Mouse (Mus musculus) neural tube, embryonic 13.5 days (tissue): Measurements from ENCODE around the gene Ephx1. TPM values are rescaled to one million over a fixed set of nuclear protein-coding genes. Genes with fewer than 3 reads are reported as not detected.
"Not testable (repeated sequence)": the region's sequence is repeated elsewhere in the genome, so short reads cannot be mapped to it uniquely, and the experiment has no call there.

ENCODE experiments used
- ATAC-seq: fragments of 200-750 bp; cut with Nextera tagmentation; 2 replicates; pipeline ENCODE4 v1.8.0; 2017; ENCODE audit warnings: low read depth, mild to moderate bottlenecking, moderate TSS enrichment, moderate library complexity
- H3K27ac ChIP-seq: fragments of 300-500 bp; sonication (generic); replicated peaks from 2 replicates; pipeline ENCODE4 v1.5.1; 2015; ENCODE audit warnings: moderate library complexity, mild to moderate bottlenecking, inconsistent platforms
- H3K27me3 ChIP-seq: fragments of 300-500 bp; sonication (generic); 2 replicates; pipeline ENCODE4 v1.6.1; 2015; ENCODE audit warnings: mild to moderate bottlenecking, inconsistent platforms
- H3K36me3 ChIP-seq: fragments of 300-500 bp; sonication (generic); 2 replicates; pipeline ENCODE4 v1.6.1; 2015; ENCODE audit warnings: mild to moderate bottlenecking, inconsistent platforms
- H3K4me1 ChIP-seq: fragments of 300-500 bp; sonication (generic); replicated peaks from 2 replicates; pipeline ENCODE4 v1.6.1; 2015; ENCODE audit warnings: inconsistent platforms
- H3K4me2 ChIP-seq: fragments of 300-500 bp; sonication (generic); 2 replicates; pipeline ENCODE4 v1.6.1; 2015; ENCODE audit warnings: inconsistent platforms, mild to moderate bottlenecking, moderate library complexity
- H3K4me3 ChIP-seq: fragments of 300-500 bp; sonication (generic); 2 replicates; pipeline ENCODE4 v1.5.1; 2015; ENCODE audit warnings: mild to moderate bottlenecking, inconsistent platforms
- H3K9ac ChIP-seq: fragments of 300-500 bp; sonication (generic); 2 replicates; pipeline ENCODE4 v1.6.1; 2015; ENCODE audit warnings: moderate library complexity, mild to moderate bottlenecking, inconsistent platforms
- H3K9me3 ChIP-seq: fragments of 300-500 bp; sonication (generic); 2 replicates; pipeline ENCODE4 v1.6.1; 2016; ENCODE audit warnings: inconsistent platforms
- WGBS: fragments of 180-500 bp; shearing (Covaris S2); methylation state at CpG from one replicate; pipeline ENCODE4 v1.1.7; 2015; 5-methylcytosine and 5-hydroxymethylcytosine counted together
- polyA plus RNA-seq: library from polyadenylated mRNA; unstranded; fragments of >200 nt; fragmentation: Nextera tagmentation; extraction: Ambion mirVana; gene quantifications from 2 replicates; pipeline ENCODE4 v1.2.1, GENCODE M21; 2015

Ephx1 gene
- polyA plus RNA-seq, 1 experiment from 2014 or later = 6.0 TPM

GRCm38 (mm10) chr1:180987759-180988158 lies 32.9 kb downstream of the Ephx1 start:
- peak overlapping the region; percentile 24; the same call in 1 of the 2 replicates for H3K4me2 ChIP-seq
- H3K27ac ChIP-seq = no peak overlapping the region
- no peak for ATAC-seq
- H3K9me3 ChIP-seq = no peaks in the 10 kb centered on the region
- no peak overlapping the region for H3K4me3 ChIP-seq
- whole genome bisulfite sequencing = 1% methylated on average over 9 of the region's 9 CpGs
- peak overlapping the region; percentile 38; the same call in 1 of the 2 replicates for H3K9ac ChIP-seq
- no peaks in the 10 kb centered on the region for H3K27me3 ChIP-seq
- peaks cover 9% of the 10 kb centered on the region; the same call in 1 of the 2 replicates for H3K4me1 ChIP-seq
- no peaks in the 10 kb centered on the region for H3K36me3 ChIP-seq

- H3K27ac ChIP-seq = no peak overlapping the region
- no peak overlapping the region for H3K9ac ChIP-seq
- no peak overlapping the region for H3K4me3 ChIP-seq
- peaks cover 9% of the 10 kb centered on the region; the same call in 1 of the 2 replicates for H3K4me1 ChIP-seq
- H3K36me3 ChIP-seq = no peaks in the 10 kb centered on the region
- ATAC-seq = no peak
- H3K27me3 ChIP-seq = no peaks in the 10 kb centered on the region
- 91% methylated on average over 8 of the region's 8 CpGs for WGBS
- H3K4me2 ChIP-seq = no peak overlapping the region
- no peaks in the 10 kb centered on the region for H3K9me3 ChIP-seq
Measured at GRCm38 (mm10) chr1:180986701-180987100, 34.0 kb downstream of the Ephx1 start.

GRCm38 (mm10) chr1:180981298-180982046 lies 39.2 kb downstream of the Ephx1 start:
- ATAC-seq, H3K4me1 ChIP-seq, H3K27ac ChIP-seq, H3K36me3 ChIP-seq, H3K9ac ChIP-seq, H3K4me2 ChIP-seq, H3K4me3 ChIP-seq, H3K27me3 ChIP-seq, H3K9me3 ChIP-seq: not testable (repeated sequence)
- WGBS = 83% methylated on average over 7 of the region's 7 CpGs

GRCm38 (mm10) chr1:180980464-180980863 lies 40.2 kb downstream of the Ephx1 start:
- no peak overlapping the region for H3K4me3 ChIP-seq
- 74% methylated on average over 2 of the region's 2 CpGs for WGBS
- H3K9ac ChIP-seq = no peak overlapping the region
- H3K27me3 ChIP-seq = no peaks in the 10 kb centered on the region
- H3K4me2 ChIP-seq = no peak overlapping the region
- ATAC-seq = no peak
- no peaks in the 10 kb centered on the region for H3K36me3 ChIP-seq
- H3K9me3 ChIP-seq = no peaks in the 10 kb centered on the region
- H3K27ac ChIP-seq = no peak overlapping the region
- no peaks in the 10 kb centered on the region for H3K4me1 ChIP-seq

GRCm38 (mm10) chr1:180979484-180980251 lies 41.0 kb downstream of the Ephx1 start:
- Histone ChIP-seq H3K4me1 (no peaks in the 10 kb centered on the region), H3K4me2 (no peak overlapping the region), H3K9ac (no peak overlapping the region), H3K27ac (no peak overlapping the region), H3K27me3 (no peaks in the 10 kb centered on the region), H3K36me3 (no peaks in the 10 kb centered on the region), H3K4me3 (no peak overlapping the region), H3K9me3 (no peaks in the 10 kb centered on the region)
- no peak for ATAC-seq
- WGBS = 83% methylated on average over 24 of the region's 24 CpGs

GRCm38 (mm10) chr1:180976110-180976679 lies 44.5 kb downstream of the Ephx1 start:
- Histone ChIP-seq H3K9ac (no peak overlapping the region), H3K27me3 (no peaks in the 10 kb centered on the region), H3K4me1 (no peaks in the 10 kb centered on the region), H3K36me3 (no peaks in the 10 kb centered on the region), H3K27ac (no peak overlapping the region), H3K4me2 (no peak overlapping the region), H3K9me3 (no peaks in the 10 kb centered on the region), H3K4me3 (no peak overlapping the region)
- ATAC-seq = no peak
- WGBS = 51% methylated on average over 4 of the region's 4 CpGs

GRCm38 (mm10) chr1:180974126-180974746 lies 46.5 kb downstream of the Ephx1 start:
- WGBS = 62% methylated on average over 14 of the region's 14 CpGs

GRCm38 (mm10) chr1:180972941-180973340 lies 47.8 kb downstream of the Ephx1 start:
- Histone ChIP-seq H3K27me3 (no peaks in the 10 kb centered on the region), H3K9ac (no peak overlapping the region), H3K9me3 (no peaks in the 10 kb centered on the region), H3K4me1 (no peaks in the 10 kb centered on the region), H3K36me3 (no peaks in the 10 kb centered on the region), H3K4me2 (no peak overlapping the region), H3K4me3 (no peak overlapping the region), H3K27ac (no peak overlapping the region)
- 71% methylated on average over 10 of the region's 11 CpGs for WGBS
- ATAC-seq = no peak

More at GRCm38 (mm10) chr1:180974126-180974746, 46.5 kb downstream of the Ephx1 start:
- Histone ChIP-seq H3K9me3 (no peaks in the 10 kb centered on the region), H3K27me3 (no peaks in the 10 kb centered on the region), H3K27ac (no peak overlapping the region), H3K4me3 (no peak overlapping the region), H3K4me2 (no peak overlapping the region), H3K36me3 (no peaks in the 10 kb centered on the region), H3K4me1 (no peaks in the 10 kb centered on the region), H3K9ac (no peak overlapping the region)
- peak; percentile 43; the same call in 1 of the 2 replicates for ATAC-seq

GRCm38 (mm10) chr1:180967261-180967660 lies 53.4 kb downstream of the Ephx1 start:
- Histone ChIP-seq H3K4me2 (no peak overlapping the region), H3K9ac (no peak overlapping the region), H3K36me3 (no peaks in the 10 kb centered on the region), H3K27ac (no peak overlapping the region), H3K4me1 (no peaks in the 10 kb centered on the region), H3K9me3 (no peaks in the 10 kb centered on the region), H3K4me3 (no peak overlapping the region), H3K27me3 (no peaks in the 10 kb centered on the region)
- no peak for ATAC-seq
- 89% methylated on average over 7 of the region's 7 CpGs for WGBS

- H3K27me3 ChIP-seq = no peaks in the 10 kb centered on the region
Measured at GRCm38 (mm10) chr1:180966542-180966941, 54.2 kb downstream of the Ephx1 start.

GRCm38 (mm10) chr1:180965786-180966185 lies 54.9 kb downstream of the Ephx1 start:
- no peaks in the 10 kb centered on the region for H3K27me3 ChIP-seq
- no peak for ATAC-seq
- no peaks in the 10 kb centered on the region for H3K36me3 ChIP-seq
- WGBS = 90% methylated on average over 3 of the region's 3 CpGs
- H3K4me2 ChIP-seq = no peak overlapping the region
- no peak overlapping the region for H3K9ac ChIP-seq
- no peaks in the 10 kb centered on the region for H3K9me3 ChIP-seq
- H3K27ac ChIP-seq = no peak overlapping the region
- no peak overlapping the region for H3K4me3 ChIP-seq
- H3K4me1 ChIP-seq = no peaks in the 10 kb centered on the region

More at GRCm38 (mm10) chr1:180966542-180966941, 54.2 kb downstream of the Ephx1 start:
- Histone ChIP-seq H3K4me2 (no peak overlapping the region), H3K4me1 (no peaks in the 10 kb centered on the region), H3K36me3 (no peaks in the 10 kb centered on the region), H3K9me3 (no peaks in the 10 kb centered on the region), H3K9ac (no peak overlapping the region), H3K4me3 (no peak overlapping the region), H3K27ac (no peak overlapping the region)
- 61% methylated on average over 3 of the region's 3 CpGs for WGBS
- no peak for ATAC-seq

- no peak overlapping the region for H3K4me2 ChIP-seq
- no peaks in the 10 kb centered on the region for H3K4me1 ChIP-seq
- H3K36me3 ChIP-seq = no peaks in the 10 kb centered on the region
- no peak overlapping the region for H3K9ac ChIP-seq
- 64% methylated on average over 3 of the region's 3 CpGs for WGBS
- ATAC-seq = no peak
- H3K9me3 ChIP-seq = no peaks in the 10 kb centered on the region
- no peak overlapping the region for H3K27ac ChIP-seq
- no peak overlapping the region for H3K4me3 ChIP-seq
- H3K27me3 ChIP-seq = no peaks in the 10 kb centered on the region
Measured at GRCm38 (mm10) chr1:180958797-180959196, 61.9 kb downstream of the Ephx1 start.
